Comparison of ENCODE assay signal across 8 mouse cellular contexts in the genomic region with DNA sequence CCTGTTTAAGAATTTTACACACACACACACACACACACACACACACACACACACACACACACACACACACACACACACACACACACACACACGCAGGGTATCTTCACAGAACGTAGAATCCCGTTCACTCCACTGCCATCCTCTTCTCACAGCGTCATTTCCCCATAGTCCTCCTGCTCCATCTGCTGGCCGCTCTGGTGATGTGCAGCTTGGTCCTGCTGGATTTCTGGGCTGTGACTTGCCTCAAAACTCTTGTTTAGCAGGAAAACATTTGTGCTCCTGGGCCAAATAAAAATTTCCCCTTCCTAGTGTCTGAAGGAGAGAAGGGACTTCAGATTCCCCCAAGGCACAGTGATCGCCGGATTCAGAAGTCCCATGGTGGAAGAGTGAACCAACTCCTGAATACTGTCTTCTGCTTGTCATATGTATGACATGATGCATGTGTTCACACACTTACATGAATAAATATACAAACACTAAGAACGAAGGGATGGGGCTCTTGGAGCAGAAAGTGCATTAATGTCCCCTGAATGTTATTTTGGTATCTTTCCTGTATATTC. TPM values are rescaled to one million over a fixed set of nuclear protein-coding genes. Genes with fewer than 3 reads are reported as not detected.
DNase-seq lines count a peak whose midpoint lies in the region; ATAC-seq and TF ChIP-seq lines count a peak whose summit lies in the region.

No protein-coding gene starts in this region.

- no peaks in the 10 kb centered on the region for H3K27me3 ChIP-seq in forebrain, embryonic 14.5 days (replicated peaks; ENCODE audit: control insufficient read depth, insufficient read depth, low read length)
- H3K27me3 ChIP-seq in neural tube, embryonic 15.5 days (replicated peaks) = peaks cover 10% of the 10 kb centered on the region; the same call in 1 of the 2 replicates

- peak; percentile 74 for ATAC-seq in forebrain, embryonic 14.5 days
- peak; percentile 86 for ATAC-seq in neural tube, embryonic 15.5 days (ENCODE audit: low FRiP score)

- WGBS in forebrain, embryonic 14.5 days = 0% methylated on average over 8 of the region's 8 CpGs
- 2% methylated on average over 8 of the region's 8 CpGs for WGBS in lung, adult 2 months
- 2% methylated on average over 8 of the region's 8 CpGs for WGBS in neural tube, embryonic 15.5 days

- DNase-seq in ES-E14 (ENCODE audit: low read depth, low spot score) = peak; percentile 63
- DNase-seq in cerebellum, adult 11 months = peak; percentile 33
- DNase-seq in forebrain, embryonic 14.5 days (ENCODE audit: low spot score) = peak; percentile 81
- peak; percentile 73 to 86 for DNase-seq in heart, postnatal 14 days
- peak; percentile 78 for DNase-seq in layer of hippocampus, adult 11-12 months (ENCODE audit: low spot score)
- DNase-seq in lung, adult 2 months = peak; percentile 71
- DNase-seq in testis, postnatal 10 days (ENCODE audit: low spot score) = peak; percentile 80

- H3K36me3 ChIP-seq in ES-E14 (ENCODE audit: control insufficient read depth, insufficient read depth, low read length, poor library complexity, severe bottlenecking) = no peaks in the 10 kb centered on the region
- H3K36me3 ChIP-seq in forebrain, embryonic 14.5 days (ENCODE audit: control insufficient read depth, insufficient read depth, low read length) = no peaks in the 10 kb centered on the region
- no peaks in the 10 kb centered on the region for H3K36me3 ChIP-seq in neural tube, embryonic 15.5 days

- H3K9ac ChIP-seq in ES-E14 (ENCODE audit: insufficient read depth, low read depth, low read length, poor library complexity, severe bottlenecking) = no peak overlapping the region
- H3K9ac ChIP-seq in forebrain, embryonic 14.5 days (ENCODE audit: low read length) = peak overlapping the region; percentile 59
- peak overlapping the region; percentile 50; the same call in 1 of the 2 replicates for H3K9ac ChIP-seq in neural tube, embryonic 15.5 days (replicated peaks)

- no peaks in the 10 kb centered on the region for H3K9me3 ChIP-seq in ES-E14 (ENCODE audit: control insufficient read depth, insufficient read depth, low read depth, low read length)
- no peaks in the 10 kb centered on the region for H3K9me3 ChIP-seq in forebrain, embryonic 14.5 days (replicated peaks; ENCODE audit: control insufficient read depth, low read length)
- no peaks in the 10 kb centered on the region for H3K9me3 ChIP-seq in neural tube, embryonic 15.5 days (replicated peaks)

- H3K4me1 ChIP-seq in ES-E14 (ENCODE audit: control insufficient read depth in 2 of 2, insufficient read depth in 2 of 2, low read length in 2 of 2, poor library complexity in 1 of 2) = peaks cover 0 to 14% of the 10 kb centered on the region in 2 experiments; a peak in 2 of 4 replicates
- no peaks in the 10 kb centered on the region for H3K4me1 ChIP-seq in forebrain, embryonic 14.5 days (ENCODE audit: control insufficient read depth, insufficient read depth, low read length)
- H3K4me1 ChIP-seq in lung, adult 2 months (ENCODE audit: control insufficient read depth, insufficient read depth, low read length) = no peaks in the 10 kb centered on the region; the same call in 1 of the 2 replicates
- peaks cover 9% of the 10 kb centered on the region for H3K4me1 ChIP-seq in neural tube, embryonic 15.5 days

- intact Hi-C loops in heart, postnatal 14 days (cut with DNase I) = no loop called here

- H3K27ac ChIP-seq in ES-E14 (ENCODE audit: insufficient read depth, low read depth, low read length, poor library complexity, severe bottlenecking) = no peak overlapping the region
- no peak overlapping the region for H3K27ac ChIP-seq in forebrain, embryonic 14.5 days (ENCODE audit: low read depth, low read length)
- no peak overlapping the region for H3K27ac ChIP-seq in neural tube, embryonic 15.5 days (replicated peaks)

- no peak for TF ChIP-seq POLR2A in lung, adult 2 months (IDR thresholded peaks at IDR 0.05; ENCODE audit: borderline replicate concordance, extremely low read depth, low read depth, low read length)

- peak overlapping the region; percentile 62 for H3K4me2 ChIP-seq in forebrain, embryonic 14.5 days (ENCODE audit: low read length)
- peak overlapping the region; percentile 99 for H3K4me2 ChIP-seq in neural tube, embryonic 15.5 days

- in situ Hi-C loops in ES-E14 (cut with MboI; ENCODE audit: low sequenced_read_pairs in 2 of 2, unreplicated experiment in 2 of 2) = no loop called here

- H3K4me3 ChIP-seq in ES-E14 (ENCODE audit: insufficient read depth in 1 of 2, low read depth in 1 of 2, low read length in 2 of 2, poor library complexity in 1 of 2, severe bottlenecking in 1 of 2) = peak overlapping the region in 1 of 2 experiments; percentile 72; a peak in 3 of 4 replicates
- H3K4me3 ChIP-seq in forebrain, embryonic 14.5 days (ENCODE audit: low read depth, low read length) = peak overlapping the region; percentile 45
- peak overlapping the region; percentile 75 for H3K4me3 ChIP-seq in lung, adult 2 months (replicated peaks; ENCODE audit: extremely low read depth, low read depth, low read length)
- H3K4me3 ChIP-seq in neural tube, embryonic 15.5 days (replicated peaks) = peak overlapping the region; percentile 51

- peak; percentile 99 for TF ChIP-seq CTCF in lung, adult 2 months (IDR thresholded peaks at IDR 0.05; ENCODE audit: insufficient read depth, low read length)

TF ChIP-seq in ES-E14, 5 proteins besides CTCF, POLR2A, EP300 and RAD21:
- no peak for TF ChIP-seq ZNF384 (IDR thresholded peaks at IDR 0.05; ENCODE audit: low read depth, low read length)
- peak; percentile 67; the same call in 1 of the 2 replicates for TF ChIP-seq ZC3H11A (IDR thresholded peaks at IDR 0.05; ENCODE audit: borderline replicate concordance, low read depth, low read length)

RNA-seq across cellular contexts. Expression of gene Ifne, which starts 12.6 kb away (rescaled TPM):
- total RNA-seq in ES-E14 (2012; rRNA removed) = not detected in 2 replicates
- polyA plus RNA-seq in forebrain, embryonic 14.5 days (2014; fragmentation: Nextera tagmentation; extraction: Ambion mirVana) = not detected in 2 replicates
- total RNA-seq in heart, postnatal 14 days (2021) = not detected
- not detected in 2 replicates for polyA plus RNA-seq in lung, adult 2 months (2012; rRNA removed)
- not detected in 2 replicates for polyA plus RNA-seq in neural tube, embryonic 15.5 days (2015; fragmentation: Nextera tagmentation; extraction: Ambion mirVana)

RNA-seq across cellular contexts. Expression of gene Ifna1, which starts 17.6 kb away (rescaled TPM):
- total RNA-seq in ES-E14 (2012; rRNA removed) = not detected in 2 replicates
- polyA plus RNA-seq in forebrain, embryonic 14.5 days (2014; fragmentation: Nextera tagmentation; extraction: Ambion mirVana) = not detected in 2 replicates
- not detected for total RNA-seq in heart, postnatal 14 days (2021)
- not detected in 2 replicates for polyA plus RNA-seq in lung, adult 2 months (2012; rRNA removed)
- not detected in 2 replicates for polyA plus RNA-seq in neural tube, embryonic 15.5 days (2015; fragmentation: Nextera tagmentation; extraction: Ambion mirVana)

RNA-seq across cellular contexts. Expression of gene Ifna4, which starts 25.8 kb away (rescaled TPM):
- total RNA-seq in ES-E14 (2012; rRNA removed) = not detected in 2 replicates
- not detected in 2 replicates for polyA plus RNA-seq in forebrain, embryonic 14.5 days (2014; fragmentation: Nextera tagmentation; extraction: Ambion mirVana)
- total RNA-seq in heart, postnatal 14 days (2021) = not detected
- not detected in 2 replicates for polyA plus RNA-seq in lung, adult 2 months (2012; rRNA removed)
- polyA plus RNA-seq in neural tube, embryonic 15.5 days (2015; fragmentation: Nextera tagmentation; extraction: Ambion mirVana) = not detected in 2 replicates

RNA-seq across cellular contexts. Expression of gene Ifna5, which starts 32.1 kb away (rescaled TPM):
- not detected in 2 replicates for total RNA-seq in ES-E14 (2012; rRNA removed)
- not detected in 2 replicates for polyA plus RNA-seq in forebrain, embryonic 14.5 days (2014; fragmentation: Nextera tagmentation; extraction: Ambion mirVana)
- total RNA-seq in heart, postnatal 14 days (2021) = not detected
- not detected in 2 replicates for polyA plus RNA-seq in lung, adult 2 months (2012; rRNA removed)
- polyA plus RNA-seq in neural tube, embryonic 15.5 days (2015; fragmentation: Nextera tagmentation; extraction: Ambion mirVana) = not detected in 2 replicates

RNA-seq across cellular contexts. Expression of gene Ifna6, which starts 40.2 kb away (rescaled TPM):
- total RNA-seq in ES-E14 (2012; rRNA removed) = not detected in 2 replicates
- polyA plus RNA-seq in forebrain, embryonic 14.5 days (2014; fragmentation: Nextera tagmentation; extraction: Ambion mirVana) = not detected in 2 replicates
- total RNA-seq in heart, postnatal 14 days (2021) = not detected
- polyA plus RNA-seq in lung, adult 2 months (2012; rRNA removed) = not detected in 2 replicates
- polyA plus RNA-seq in neural tube, embryonic 15.5 days (2015; fragmentation: Nextera tagmentation; extraction: Ambion mirVana) = not detected in 2 replicates
